Mouse (Mus musculus) embryo, embryonic 10 days (tissue): Measurements from ENCODE around the gene Cngb1.

Experiments
- DNase-seq: peaks from one replicate; pipeline ENCODE4 v3.0.0-alpha.2; 2015; ENCODE audit warnings: low spot score

Gene Cngb1

DNA sequence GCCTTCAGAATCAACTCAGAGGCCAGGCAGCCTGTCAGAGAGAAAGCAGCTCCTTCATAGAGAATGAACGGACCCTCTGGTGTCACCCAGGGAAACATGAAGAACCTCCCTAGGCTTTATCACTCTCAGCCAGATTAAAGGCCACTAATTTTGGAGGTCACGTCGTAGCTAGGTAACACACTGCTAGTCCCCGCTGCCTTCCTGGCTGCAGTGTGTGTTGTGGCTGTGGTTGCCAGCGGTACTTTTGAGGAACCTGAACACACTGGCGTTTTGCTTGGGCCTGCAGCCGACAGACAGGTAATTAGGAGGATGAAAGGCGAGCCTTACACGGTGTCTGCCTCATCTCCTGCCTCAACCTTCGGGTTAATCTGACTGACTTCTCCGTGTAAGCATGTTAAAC, 110.7 kb downstream of the Cngb1 start:
- DNase-seq: no peak

- no peak for DNase-seq
Measured at GRCm38 (mm10) chr8:95191497-95192175, 114.7 kb downstream of the Cngb1 start.
